Mouse (Mus musculus) embryonic facial prominence, embryonic 13.5 days (tissue): Measurements from ENCODE around the gene Renbp. TPM values are rescaled to one million over a fixed set of nuclear protein-coding genes. Genes with fewer than 3 reads are reported as not detected.

Experiments
- ATAC-seq: fragments of 200-750 bp; cut with Nextera tagmentation; 2 replicates; pipeline ENCODE4 v1.8.0; 2017; ENCODE audit warnings: low read depth; ENCODE audit not compliant: insufficient number of reproducible peaks, insufficient read depth, low FRiP score, low TSS enrichment
- H3K27ac ChIP-seq: fragments of 300-500 bp; sonication (generic); 2 replicates; pipeline ENCODE4 v1.5.1; 2015; ENCODE audit warnings: moderate library complexity, mild to moderate bottlenecking, inconsistent platforms
- H3K27me3 ChIP-seq: fragments of 300-500 bp; sonication (generic); 2 replicates; pipeline ENCODE4 v1.6.1; 2015; ENCODE audit warnings: mild to moderate bottlenecking, inconsistent platforms
- H3K36me3 ChIP-seq: fragments of 300-500 bp; sonication (generic); 2 replicates; pipeline ENCODE4 v1.6.1; 2015; ENCODE audit warnings: mild to moderate bottlenecking, inconsistent platforms
- H3K4me1 ChIP-seq: fragments of 300-500 bp; sonication (generic); 2 replicates; pipeline ENCODE4 v1.6.1; 2015; ENCODE audit warnings: inconsistent platforms
- H3K4me2 ChIP-seq: fragments of 300-500 bp; sonication (generic); 2 replicates; pipeline ENCODE4 v1.6.1; 2015; ENCODE audit warnings: moderate library complexity, mild to moderate bottlenecking, inconsistent platforms
- H3K4me3 ChIP-seq: fragments of 300-500 bp; sonication (generic); 2 replicates; pipeline ENCODE4 v1.5.1; 2015; ENCODE audit warnings: mild to moderate bottlenecking, inconsistent platforms
- H3K9ac ChIP-seq: fragments of 300-500 bp; sonication (generic); 2 replicates; pipeline ENCODE4 v1.6.1; 2015; ENCODE audit warnings: mild to moderate bottlenecking, inconsistent platforms
- H3K9me3 ChIP-seq: fragments of 300-500 bp; sonication (generic); 2 replicates; pipeline ENCODE4 v1.6.1; 2016; ENCODE audit warnings: inconsistent platforms
- WGBS: fragments of 180-500 bp; shearing (Covaris S2); methylation state at CpG from one replicate; pipeline ENCODE4 v1.1.7; 2015; ENCODE audit warnings: mixed read lengths; 5-methylcytosine and 5-hydroxymethylcytosine counted together
- polyA plus RNA-seq: library from polyadenylated mRNA; unstranded; fragments of >200 nt; fragmentation: Nextera tagmentation; extraction: Ambion mirVana; gene quantifications from 2 replicates; pipeline ENCODE4 v1.2.1, GENCODE M21; 2015

Renbp gene
- polyA plus RNA-seq, 1 experiment from 2014 or later = 27.6 TPM

GRCm38 (mm10) chrX:73881036-73881427 is 49.6 kb downstream of the Renbp start:
- peaks cover 17% of the 10 kb centered on the region for H3K27me3 ChIP-seq
- H3K4me2 ChIP-seq = peak overlapping the region; percentile 74
- WGBS = 27% methylated on average over 16 of the region's 16 CpGs
- peaks cover 4% of the 10 kb centered on the region; the same call in 1 of the 2 replicates for H3K4me1 ChIP-seq
- 0 out of 2 replicates have a peak, but pooled peaks have one; percentile 43 for ATAC-seq
- 0 out of 2 replicates have a peak overlapping the region, but pooled peaks have one; percentile 54 for H3K9ac ChIP-seq
- no peak overlapping the region for H3K27ac ChIP-seq
- no peaks in the 10 kb centered on the region for H3K9me3 ChIP-seq
- peak overlapping the region; percentile 48 for H3K4me3 ChIP-seq
- H3K36me3 ChIP-seq = no peaks in the 10 kb centered on the region

- H3K9ac ChIP-seq = peak overlapping the region; percentile 54; the same call in 1 of the 2 replicates
- peak; percentile 26; the same call in 1 of the 2 replicates for ATAC-seq
Observed at GRCm38 (mm10) chrX:73880194-73881035, 50.2 kb downstream of the Renbp start.

GRCm38 (mm10) chrX:73877014-73877413 is 53.6 kb downstream of the Renbp start:
- no peak overlapping the region for H3K4me3 ChIP-seq
- no peak overlapping the region for H3K4me2 ChIP-seq
- no peaks in the 10 kb centered on the region for H3K36me3 ChIP-seq
- ATAC-seq = no peak
- H3K9ac ChIP-seq = no peak overlapping the region
- H3K27me3 ChIP-seq = peaks cover 17% of the 10 kb centered on the region
- peaks cover 4% of the 10 kb centered on the region; the same call in 1 of the 2 replicates for H3K4me1 ChIP-seq
- 42% methylated on average over 1 of the region's 1 CpGs for WGBS
- no peaks in the 10 kb centered on the region for H3K9me3 ChIP-seq
- no peak overlapping the region for H3K27ac ChIP-seq

More at GRCm38 (mm10) chrX:73880194-73881035, 50.2 kb downstream of the Renbp start:
- H3K36me3 ChIP-seq = no peaks in the 10 kb centered on the region
- H3K4me3 ChIP-seq = peak overlapping the region; percentile 48
- H3K4me2 ChIP-seq = peak overlapping the region; percentile 74
- peaks cover 4% of the 10 kb centered on the region; the same call in 1 of the 2 replicates for H3K4me1 ChIP-seq
- no peaks in the 10 kb centered on the region for H3K9me3 ChIP-seq
- no peak overlapping the region for H3K27ac ChIP-seq
- H3K27me3 ChIP-seq = peaks cover 17% of the 10 kb centered on the region
- 21% methylated on average over 44 of the region's 48 CpGs for WGBS

DNA sequence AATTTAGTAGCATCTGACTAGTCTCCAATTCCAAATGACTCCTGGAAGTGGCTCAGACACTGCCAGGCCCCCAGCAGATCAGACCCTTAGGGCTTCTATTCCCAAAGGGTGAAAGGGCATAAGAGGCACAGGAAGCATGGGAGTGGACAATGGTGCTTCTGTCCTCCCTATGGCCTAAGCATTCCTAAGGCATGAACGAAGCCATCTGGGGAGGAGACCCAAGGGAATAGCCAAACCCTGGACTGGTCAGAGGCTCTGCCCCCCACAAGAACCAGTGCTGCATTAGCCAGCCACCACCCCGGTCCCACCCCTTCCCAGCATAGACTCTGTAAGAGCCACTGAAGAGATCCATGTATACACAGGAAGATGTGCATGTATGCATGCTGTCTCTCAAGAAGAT is 54.8 kb downstream of the Renbp start:
- WGBS = 49% methylated on average over 2 of the region's 2 CpGs
- ATAC-seq = no peak
- H3K4me3 ChIP-seq = no peak overlapping the region
- H3K27me3 ChIP-seq = peaks cover 17% of the 10 kb centered on the region
- H3K27ac ChIP-seq = no peak overlapping the region
- no peaks in the 10 kb centered on the region for H3K9me3 ChIP-seq
- no peak overlapping the region for H3K4me2 ChIP-seq
- H3K9ac ChIP-seq = no peak overlapping the region
- H3K36me3 ChIP-seq = no peaks in the 10 kb centered on the region
- peaks cover under 1% of the 10 kb centered on the region; the same call in 1 of the 2 replicates for H3K4me1 ChIP-seq

Other genes starting within 250 kb of the Renbp start
- gene Bcap31, start 214.7 kb downstream of the Renbp start, polyA plus RNA-seq = 208 and 226 TPM in 2 replicates
- 13.9 and 15.4 TPM in 2 replicates for gene Abcd1, start 214.3 kb downstream of the Renbp start, polyA plus RNA-seq
- gene Plxnb3, start 173.8 kb downstream of the Renbp start, polyA plus RNA-seq = 0.41 and 0.46 TPM in 2 replicates
- gene Srpk3, start 156.4 kb downstream of the Renbp start, polyA plus RNA-seq = 3.0 and 3.5 TPM in 2 replicates
- 204 and 207 TPM in 2 replicates for gene Idh3g, start 144.0 kb downstream of the Renbp start, polyA plus RNA-seq
- gene Ssr4, start 143.8 kb downstream of the Renbp start, polyA plus RNA-seq = 182 and 192 TPM in 2 replicates
- gene Pdzd4, start 105.9 kb downstream of the Renbp start, polyA plus RNA-seq = 1.7 and 2.1 TPM in 2 replicates
- gene Avpr2, start 38.7 kb downstream of the Renbp start, polyA plus RNA-seq = 0.07 and 0.17 TPM in 2 replicates
- 3.2 and 4.3 TPM in 2 replicates for gene L1cam, start 34.7 kb downstream of the Renbp start, polyA plus RNA-seq
- 3.3 and 3.4 TPM in 2 replicates for gene Arhgap4, start 9.0 kb downstream of the Renbp start, polyA plus RNA-seq
- gene Naa10, start 8.9 kb downstream of the Renbp start, polyA plus RNA-seq = 132 and 151 TPM in 2 replicates
- gene Hcfc1, start 35.5 kb upstream of the Renbp start, polyA plus RNA-seq = 58.1 and 65.4 TPM in 2 replicates
- gene Irak1, start 93.1 kb upstream of the Renbp start, polyA plus RNA-seq = 56.5 and 60.4 TPM in 2 replicates
- gene Opn1mw, start 196.6 kb upstream of the Renbp start, polyA plus RNA-seq = not detected in 2 replicates
- 12.1 and 12.6 TPM in 2 replicates for gene Mecp2, start 204.5 kb upstream of the Renbp start, polyA plus RNA-seq
- not detected in 2 replicates for gene Tex28, start 237.0 kb upstream of the Renbp start, polyA plus RNA-seq
- 0.14 TPM in 1 of 2 replicates, not detected in the other for gene Tktl1, start 246.4 kb upstream of the Renbp start, polyA plus RNA-seq